Mouse (Mus musculus) limb, embryonic 14.5 days (tissue): ENCODE measurements at regions not wholly inside any gene's neighbourhood (a gene's known extent, or its start where the extent isn't known, plus 50 kb on each side); places are given as distances from the start of the nearest gene placed in this dataset.

Experiments
- ATAC-seq: fragments of 200-750 bp; cut with Nextera tagmentation; 2 replicates; pipeline ENCODE4 v1.8.0; 2017; ENCODE audit warnings: low read depth, moderate number of reproducible peaks, moderate TSS enrichment; ENCODE audit not compliant: low FRiP score
- DNase-seq: peaks from one replicate; pipeline ENCODE4 v3.0.0-alpha.2; 2015; ENCODE audit warnings: low spot score
- H3K27ac ChIP-seq: fragments of 300-500 bp; sonication (generic); replicated peaks from 2 replicates; pipeline ENCODE4 v1.5.1; 2014; ENCODE audit warnings: low read depth, mild to moderate bottlenecking, low read length, moderate library complexity, mixed read lengths
- H3K27me3 ChIP-seq: fragments of 300-500 bp; sonication (generic); 2 replicates; pipeline ENCODE4 v1.6.1; 2014; ENCODE audit warnings: low read length, mixed read lengths; ENCODE audit not compliant: control insufficient read depth, insufficient read depth
- H3K36me3 ChIP-seq: fragments of 300-500 bp; sonication (generic); 2 replicates; pipeline ENCODE4 v1.6.1; 2014; ENCODE audit warnings: mild to moderate bottlenecking, low read length, moderate library complexity, mixed read lengths; ENCODE audit not compliant: control insufficient read depth, insufficient read depth
- H3K4me1 ChIP-seq: fragments of 300-500 bp; sonication (generic); 2 replicates; pipeline ENCODE4 v1.6.1; 2014; ENCODE audit warnings: antibody characterized with exemption, low read length, mixed read lengths; ENCODE audit not compliant: control insufficient read depth, insufficient read depth
- H3K4me2 ChIP-seq: fragments of 300-500 bp; sonication (generic); replicated peaks from 2 replicates; pipeline ENCODE4 v1.6.1; 2014; ENCODE audit warnings: low read depth, mild to moderate bottlenecking, low read length, moderate library complexity; ENCODE audit not compliant: severe bottlenecking
- H3K4me3 ChIP-seq: fragments of 300-500 bp; sonication (generic); replicated peaks from 2 replicates; pipeline ENCODE4 v1.5.1; 2014; ENCODE audit warnings: low read length
- H3K9ac ChIP-seq: fragments of 300-500 bp; sonication (generic); 2 replicates; pipeline ENCODE4 v1.6.1; 2014; ENCODE audit warnings: mild to moderate bottlenecking, low read depth, low read length, moderate library complexity; ENCODE audit not compliant: severe bottlenecking
- H3K9me3 ChIP-seq: fragments of 300-500 bp; sonication (generic); 2 replicates; pipeline ENCODE4 v1.6.1; 2016; ENCODE audit warnings: low read length; ENCODE audit not compliant: control insufficient read depth
- POLR2A ChIP-seq: fragments of 200-500 bp; IDR thresholded peaks from 2 replicates; pipeline ENCODE4 v1.8.0; 2012; ENCODE audit warnings: inconsistent platforms, mild to moderate bottlenecking, moderate library complexity, borderline replicate concordance; ENCODE audit not compliant: insufficient read depth, insufficient read length; ENCODE audit errors: extremely low read depth
- WGBS: fragments of 180-500 bp; shearing (Covaris S2); extraction: QIAGEN DNeasy Blood & Tissue Kit; methylation state at CpG from one replicate; pipeline ENCODE4 v1.1.7; 2014; 5-methylcytosine and 5-hydroxymethylcytosine counted together

DNA sequence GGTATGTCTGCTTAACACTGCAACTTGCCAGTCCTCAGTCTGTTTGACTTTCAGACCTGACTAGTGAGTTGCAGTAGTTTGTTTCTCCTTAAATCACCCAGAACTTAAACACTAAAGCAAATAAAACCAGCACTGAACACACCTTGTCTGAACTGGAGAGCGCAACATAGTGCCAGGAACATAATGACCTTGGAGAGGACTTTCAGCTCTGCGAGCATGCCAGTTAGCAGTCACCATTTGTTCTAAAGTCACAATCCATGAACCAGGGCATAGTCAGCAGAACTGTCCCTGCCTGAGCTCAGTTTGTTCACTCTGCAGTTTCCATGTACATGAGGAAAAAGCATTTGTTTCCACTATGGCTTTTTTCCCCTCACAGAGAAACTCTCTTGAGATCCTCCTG is 742.4 kb downstream of the Nedd1 start:
- ATAC-seq: no peak
- no peaks in the 10 kb centered on the region for H3K4me1 ChIP-seq
- H3K4me2 ChIP-seq: no peak overlapping the region
- 91% methylated on average over 2 of the region's 2 CpGs for WGBS
- H3K27me3 ChIP-seq: no peaks in the 10 kb centered on the region
- DNase-seq: no peak
- no peaks in the 10 kb centered on the region for H3K36me3 ChIP-seq
- no peak for TF ChIP-seq POLR2A
- no peak overlapping the region for H3K4me3 ChIP-seq
- no peaks in the 10 kb centered on the region for H3K9me3 ChIP-seq
- no peak overlapping the region for H3K9ac ChIP-seq
- H3K27ac ChIP-seq: no peak overlapping the region

DNA sequence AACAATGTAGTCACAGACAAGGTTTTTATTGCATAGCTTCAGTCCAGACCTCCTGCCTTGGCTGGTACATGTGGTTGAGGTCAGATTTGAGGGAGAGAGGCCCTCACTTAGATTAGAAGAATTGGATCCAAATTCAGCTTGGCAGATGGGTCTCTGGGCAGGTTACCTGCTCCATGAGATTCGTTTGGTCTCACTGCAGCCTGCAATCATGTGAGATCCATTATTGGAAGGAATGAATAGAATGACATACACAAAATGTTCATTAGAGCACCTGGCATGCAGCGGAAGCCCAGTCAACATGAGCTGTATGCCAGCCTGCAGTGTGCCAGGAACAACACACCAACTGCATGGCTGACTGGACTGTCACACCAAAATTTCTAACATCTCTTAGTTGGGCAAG is 750.3 kb downstream of the Nedd1 start:
- no peak overlapping the region for H3K9ac ChIP-seq
- H3K4me3 ChIP-seq: no peak overlapping the region
- no peak for ATAC-seq
- no peaks in the 10 kb centered on the region for H3K27me3 ChIP-seq
- no peak overlapping the region for H3K27ac ChIP-seq
- TF ChIP-seq POLR2A: no peak
- H3K9me3 ChIP-seq: no peaks in the 10 kb centered on the region
- WGBS: 81% methylated on average over 2 of the region's 2 CpGs
- no peaks in the 10 kb centered on the region for H3K36me3 ChIP-seq
- H3K4me1 ChIP-seq: no peaks in the 10 kb centered on the region
- DNase-seq: no peak
- H3K4me2 ChIP-seq: no peak overlapping the region

DNA sequence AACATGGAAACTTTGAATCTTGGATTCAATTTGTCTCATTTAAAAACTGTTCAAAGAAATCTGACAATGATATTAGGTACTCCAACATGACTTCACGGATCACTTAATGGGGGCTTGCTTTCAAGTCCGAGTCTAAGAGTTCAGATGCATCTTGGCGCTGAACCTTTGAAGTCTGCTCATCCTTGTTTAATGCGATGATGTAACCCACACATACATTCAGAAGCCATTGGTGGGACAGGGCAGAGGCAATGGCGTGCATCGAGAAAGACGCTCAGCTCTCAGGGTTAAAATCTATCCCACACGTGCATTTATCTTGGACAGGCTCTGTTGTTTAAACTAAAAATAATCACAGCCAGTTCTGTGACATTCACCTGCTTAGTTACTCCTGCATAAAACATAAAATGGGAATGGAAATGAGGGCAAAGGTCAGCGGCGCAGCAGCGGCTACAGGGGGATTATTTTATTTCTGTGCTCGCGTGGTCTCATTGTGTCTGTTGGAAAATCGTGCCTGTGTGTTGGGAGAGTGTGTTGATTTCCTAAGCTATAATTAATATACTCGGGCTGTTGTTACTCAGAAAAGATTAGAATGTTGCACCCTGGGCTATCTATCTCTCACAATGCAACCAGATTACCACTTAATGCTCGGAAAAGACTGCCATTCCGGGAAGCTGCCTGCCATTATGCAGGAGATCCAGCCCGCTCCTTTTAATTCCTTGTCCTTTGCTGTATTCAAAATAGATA is 754.5 kb downstream of the Nedd1 start:
- no peak overlapping the region for H3K9ac ChIP-seq
- H3K36me3 ChIP-seq: no peaks in the 10 kb centered on the region
- no peak for ATAC-seq
- H3K27ac ChIP-seq: no peak overlapping the region
- no peaks in the 10 kb centered on the region for H3K9me3 ChIP-seq
- no peak overlapping the region for H3K4me3 ChIP-seq
- no peaks in the 10 kb centered on the region for H3K4me1 ChIP-seq
- WGBS: 85% methylated on average over 18 of the region's 18 CpGs
- no peak for DNase-seq
- H3K27me3 ChIP-seq: no peaks in the 10 kb centered on the region
- TF ChIP-seq POLR2A: no peak
- H3K4me2 ChIP-seq: no peak overlapping the region

DNA sequence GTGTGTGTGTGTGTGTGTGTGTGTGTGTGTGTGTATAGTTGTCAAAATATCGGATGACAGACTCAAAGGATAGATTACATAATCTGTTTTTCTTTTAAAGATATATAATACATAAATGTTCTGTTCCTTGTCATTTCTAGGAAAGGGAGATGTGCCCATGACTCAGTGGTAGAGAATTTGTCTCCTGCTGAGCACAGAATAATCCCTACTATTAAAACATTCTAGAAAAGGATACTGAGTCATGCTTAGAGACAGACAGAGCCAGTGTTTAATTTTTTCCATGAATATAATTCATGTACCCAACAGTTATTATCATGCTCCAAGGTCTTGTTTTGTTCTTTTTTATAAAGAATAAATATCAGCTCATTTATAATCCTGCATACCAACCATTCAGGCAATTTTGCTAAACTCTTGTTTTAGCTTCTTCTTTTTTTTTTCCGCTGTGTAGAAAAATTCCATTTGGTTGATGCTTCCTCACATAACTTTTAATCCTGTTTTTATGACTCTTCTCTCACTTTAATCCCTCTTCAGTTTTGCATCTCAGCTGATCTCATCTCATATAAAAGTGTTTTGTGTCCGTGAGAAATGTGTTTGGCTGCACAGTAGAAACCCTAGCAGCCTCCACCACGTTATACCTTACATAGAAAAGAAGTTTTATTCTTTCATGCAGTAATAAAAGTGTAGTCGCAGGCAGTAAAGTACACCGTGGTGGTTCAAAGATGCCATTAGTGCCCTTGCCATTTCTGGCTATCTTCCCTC is 762.3 kb downstream of the Nedd1 start:
- Histone ChIP-seq H3K4me3 (no peak overlapping the region), H3K4me2 (no peak overlapping the region), H3K9ac (no peak overlapping the region), H3K27ac (no peak overlapping the region), H3K4me1 (no peaks in the 10 kb centered on the region), H3K9me3 (no peaks in the 10 kb centered on the region), H3K27me3 (no peaks in the 10 kb centered on the region), H3K36me3 (no peaks in the 10 kb centered on the region)
- no peak for ATAC-seq
- 41% methylated on average over 6 of the region's 6 CpGs for WGBS
- no peak for TF ChIP-seq POLR2A
- DNase-seq: no peak

DNA sequence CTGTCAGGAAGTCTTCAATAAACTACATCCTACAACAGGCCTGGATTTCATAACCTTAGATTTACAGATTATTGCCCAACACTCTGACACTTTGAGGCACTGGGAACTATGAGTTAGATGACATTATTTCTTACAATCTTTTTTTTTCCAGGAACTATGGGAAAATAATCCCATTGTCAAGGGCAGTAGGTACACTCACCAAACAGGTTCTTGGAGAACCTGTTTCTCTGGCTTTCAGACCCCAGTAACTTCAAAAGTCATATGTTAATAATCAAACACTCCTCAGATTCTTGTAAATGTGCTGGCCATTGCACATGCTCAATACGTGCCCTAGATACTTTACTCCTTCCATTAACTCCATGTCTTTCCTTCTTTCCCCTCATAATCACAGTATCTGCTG is 769.1 kb downstream of the Nedd1 start:
- DNase-seq: no peak
- H3K4me3 ChIP-seq: no peak overlapping the region
- no peak overlapping the region for H3K9ac ChIP-seq
- no peaks in the 10 kb centered on the region for H3K9me3 ChIP-seq
- no peaks in the 10 kb centered on the region for H3K27me3 ChIP-seq
- H3K36me3 ChIP-seq: no peaks in the 10 kb centered on the region
- 0 out of 2 replicates have a peak, but pooled peaks cover 6% of the 10 kb centered on the region for H3K4me1 ChIP-seq
- WGBS: 29% methylated on average over 1 of the region's 1 CpGs
- H3K27ac ChIP-seq: no peak overlapping the region
- TF ChIP-seq POLR2A: no peak
- H3K4me2 ChIP-seq: no peak overlapping the region
- no peak for ATAC-seq
